Mouse (Mus musculus) megakaryocyte progenitor cell, adult 5-6 weeks (primary cell): ENCODE data around the gene Gnb1l. TPM values are rescaled to one million over a fixed set of nuclear protein-coding genes. Genes with fewer than 3 reads are reported as not detected.
A peak's percentile ranks its signal among the peaks of the same experiment; 100 is the strongest.

ENCODE experiments used
- ATAC-seq: replicated peaks from 2 replicates; pipeline ENCODE4 v1.8.0; 2016; ENCODE audit warnings: mild to moderate bottlenecking, moderate TSS enrichment, inconsistent platforms; ENCODE audit not compliant: poor library complexity
- total RNA-seq, 2 experiments: library from RNA; stranded (forward) in 1 of 2; stranded (reverse) in 1 of 2; fragments of 157-497, 149-512 nt in 1 of 2; fragments of 200-1000 nt in 1 of 2; gene quantifications; 2 replicates each; pipeline versions ENCODE4 v1.2.3 to v1.2.4; 2015 to 2017

Gene Gnb1l
- total RNA-seq, 2 experiments from 2014 or later: 2.4 to 7.3 TPM

GRCm38 (mm10) chr16:18543151-18543829 lies 44.8 kb downstream of the Gnb1l start:
- ATAC-seq: no peak

- ATAC-seq: no peak
These were observed 49.4 kb downstream of the Gnb1l start for GRCm38 (mm10) chr16:18547891-18548290.

DNA sequence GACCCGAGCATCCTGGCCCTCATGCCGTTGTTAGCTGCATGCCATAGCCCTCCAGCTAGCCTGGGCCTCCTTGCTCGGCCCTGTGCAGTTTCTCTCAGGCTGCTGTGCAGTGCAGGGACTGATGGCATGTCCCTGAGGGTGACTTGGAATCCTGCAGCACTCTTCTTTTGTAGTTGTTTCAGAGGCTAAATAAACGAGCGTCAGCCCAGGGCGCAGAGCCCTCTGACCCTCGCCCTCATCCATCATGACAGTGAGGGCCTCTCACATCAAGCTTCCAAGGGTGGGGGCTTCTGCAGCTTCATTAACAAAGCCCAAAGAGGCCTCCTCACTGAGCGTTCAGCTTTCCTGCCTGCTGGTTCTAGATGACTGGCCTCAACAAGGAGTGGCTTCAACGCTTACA lies 53.1 kb downstream of the Gnb1l start:
- no peak for ATAC-seq

DNA sequence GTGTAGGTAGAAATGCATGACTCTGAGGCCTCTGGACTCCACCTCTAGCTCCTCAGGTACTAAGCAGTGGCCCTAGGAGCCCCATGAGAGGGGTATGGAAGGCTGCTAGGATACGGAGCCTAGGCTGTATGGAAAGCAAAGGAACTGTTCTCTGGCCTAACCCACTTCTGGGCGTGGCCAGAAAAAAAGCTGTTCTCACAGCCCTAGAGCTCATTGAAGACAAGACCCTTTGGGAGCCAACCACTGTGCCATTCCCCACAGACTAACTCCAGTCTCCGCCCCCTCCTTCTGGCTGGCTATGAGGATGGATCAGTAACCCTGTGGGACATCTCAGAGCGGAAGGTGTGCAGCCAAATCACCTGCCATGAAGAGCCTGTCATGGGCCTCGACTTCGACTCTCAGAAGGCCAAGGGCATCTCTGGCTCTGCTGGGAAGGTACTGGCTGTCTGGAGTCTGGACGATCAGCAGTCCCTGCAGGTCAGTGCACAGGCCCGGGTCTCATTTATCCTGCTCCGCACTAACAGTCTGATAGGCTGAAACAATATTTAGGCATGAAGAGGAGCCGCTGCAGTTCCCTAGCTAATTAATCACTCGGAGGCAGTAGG lies 53.7 kb downstream of the Gnb1l start:
- no peak for ATAC-seq

DNA sequence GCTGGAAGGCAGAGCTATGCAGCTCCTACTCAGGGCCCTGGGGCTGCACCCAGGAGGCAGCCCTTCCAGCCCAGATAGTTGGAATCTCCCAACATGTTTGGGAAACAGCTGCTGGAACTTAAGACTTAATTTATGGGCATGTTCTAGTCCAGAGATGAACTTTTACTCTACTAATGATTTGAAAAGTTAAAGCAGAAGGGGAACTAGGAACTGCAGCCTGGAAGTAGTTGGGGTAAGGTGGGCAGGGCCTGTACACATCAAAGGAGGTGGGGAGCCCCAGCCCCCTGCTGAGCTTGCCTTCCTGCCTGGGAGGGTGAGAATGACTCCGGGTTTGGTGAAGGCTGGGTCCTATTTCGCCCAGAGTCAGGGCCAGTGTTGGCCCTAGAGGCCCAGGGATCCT lies 56.2 kb downstream of the Gnb1l start:
- no peak for ATAC-seq

DNA sequence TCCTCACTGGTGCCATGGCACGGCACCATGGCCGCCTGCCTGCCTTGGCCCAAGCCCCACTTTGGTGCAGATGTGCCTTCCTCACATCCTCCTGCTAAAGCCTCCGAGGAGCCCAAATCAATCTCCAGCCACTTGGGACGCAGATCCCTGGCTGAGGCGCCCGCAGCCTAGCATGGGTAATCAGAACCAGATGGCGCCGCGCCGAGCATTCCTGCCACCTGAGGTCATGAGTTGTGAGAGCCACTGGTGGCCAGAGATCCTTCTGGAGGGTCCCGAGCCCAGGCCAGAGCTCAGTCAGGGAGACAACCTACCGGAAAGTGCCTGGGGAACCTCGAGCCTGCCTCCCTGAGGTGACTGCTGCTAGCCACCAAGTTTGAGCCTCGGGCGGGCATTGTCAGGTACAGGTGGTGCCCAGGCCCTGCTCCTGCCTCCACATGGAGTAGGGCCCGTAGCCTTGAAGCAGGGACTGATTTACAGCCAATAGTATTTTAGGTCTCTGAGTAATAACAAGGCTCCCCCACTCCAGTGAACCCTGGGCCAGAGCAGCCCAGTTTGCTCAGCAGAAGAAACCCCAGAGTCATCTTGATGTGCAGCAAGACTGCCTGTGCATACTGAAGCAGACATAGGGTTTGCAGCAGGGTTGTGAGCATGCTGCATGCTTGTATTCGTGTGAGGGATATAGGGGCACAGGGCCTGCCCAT lies 56.9 kb downstream of the Gnb1l start:
- ATAC-seq: no peak

- ATAC-seq: no peak
These were observed 57.9 kb downstream of the Gnb1l start for GRCm38 (mm10) chr16:18556461-18556860.

DNA sequence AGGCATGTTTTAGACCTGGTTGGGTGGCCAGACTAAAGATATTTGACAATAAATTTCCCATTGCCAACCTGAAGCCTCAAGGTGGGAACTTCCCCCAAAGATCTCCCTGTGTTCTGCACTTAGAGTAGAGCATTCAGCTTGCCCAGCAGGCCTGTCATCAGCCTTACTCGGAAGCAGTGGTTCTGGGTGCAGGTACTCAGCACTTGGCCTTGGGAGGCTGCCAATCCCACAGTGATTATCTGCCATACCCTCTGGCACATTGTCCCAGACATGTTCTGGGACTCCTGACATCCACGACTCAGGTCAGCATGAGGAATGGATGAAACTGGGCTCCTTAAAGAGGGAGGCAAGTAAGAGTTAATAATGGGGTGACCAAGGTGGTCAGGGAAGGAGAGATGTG lies 66.0 kb downstream of the Gnb1l start:
- no peak for ATAC-seq

GRCm38 (mm10) chr16:18568599-18568998 lies 70.1 kb downstream of the Gnb1l start:
- no peak for ATAC-seq

DNA sequence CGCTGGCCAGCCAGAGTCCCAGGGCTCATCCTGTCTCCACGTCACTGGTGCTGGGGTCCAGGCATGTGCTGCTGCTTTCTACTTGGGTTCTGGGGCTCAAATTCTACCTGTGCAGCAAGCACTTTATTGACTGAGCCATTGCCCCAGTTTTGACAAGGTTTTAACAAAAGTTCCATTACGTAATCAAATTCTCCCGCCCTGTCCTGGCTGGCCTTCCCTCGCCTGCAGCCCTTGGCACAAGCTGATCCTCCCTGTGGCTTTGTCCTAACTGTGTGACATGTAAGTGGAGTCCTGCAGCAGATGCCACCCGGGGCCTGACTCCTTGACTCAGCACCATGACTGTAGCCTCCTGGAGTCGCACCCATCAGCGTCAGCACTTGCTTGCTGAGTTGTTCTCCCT lies 75.7 kb downstream of the Gnb1l start:
- ATAC-seq: no peak

DNA sequence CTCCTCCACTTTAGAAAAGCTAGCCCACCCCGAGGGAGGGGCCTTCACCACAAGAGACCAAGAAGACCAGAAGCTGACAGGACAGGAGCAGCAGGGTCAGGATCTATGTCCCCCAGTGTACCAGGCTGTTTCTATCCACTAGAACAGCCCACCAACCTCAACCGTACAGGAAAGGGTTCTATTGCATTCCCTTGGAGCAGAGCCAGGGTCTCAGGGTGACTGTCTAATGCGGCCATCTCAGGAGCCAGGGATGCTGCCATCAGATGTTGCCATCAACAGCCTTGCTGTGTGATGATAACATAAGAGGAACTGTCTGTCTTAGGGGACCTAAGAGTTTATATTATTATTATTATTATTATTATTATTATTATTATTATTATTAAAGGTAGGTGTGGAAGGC lies 78.6 kb downstream of the Gnb1l start:
- ATAC-seq: no peak

- peak; percentile 57 for ATAC-seq
These were observed 79.2 kb downstream of the Gnb1l start for GRCm38 (mm10) chr16:18577599-18578160.

GRCm38 (mm10) chr16:18580389-18580788 lies 81.9 kb downstream of the Gnb1l start:
- ATAC-seq: no peak

- no peak for ATAC-seq
These were observed 82.6 kb downstream of the Gnb1l start for GRCm38 (mm10) chr16:18581050-18581622.

DNA sequence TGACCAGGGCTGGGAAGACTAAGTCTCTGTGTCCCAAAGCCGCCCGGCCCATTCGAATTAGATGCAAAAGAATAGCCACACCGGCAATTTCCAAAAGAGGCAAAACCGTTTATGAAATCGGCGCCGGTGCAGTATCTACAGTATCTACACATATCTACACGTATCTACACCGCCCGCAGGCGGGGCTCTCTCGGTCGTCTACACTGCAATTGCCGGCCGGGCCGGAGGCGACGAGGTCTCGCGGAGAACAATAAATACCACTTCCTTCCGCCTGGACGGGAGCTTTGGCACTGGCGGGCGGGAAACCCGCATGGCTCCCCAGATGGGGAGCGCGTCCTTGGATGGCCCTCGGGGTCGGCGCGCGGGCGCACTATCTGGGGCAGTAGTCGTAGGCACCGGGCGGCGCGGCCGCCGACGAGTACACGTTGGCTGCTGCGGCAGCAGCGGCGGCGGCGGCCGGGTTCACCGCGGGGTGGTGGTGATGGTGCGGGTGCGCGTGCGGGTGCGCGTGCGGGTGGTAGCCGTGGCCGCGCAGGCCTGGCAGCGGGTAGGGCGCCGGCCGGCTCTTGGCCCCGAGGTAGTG lies 83.2 kb downstream of the Gnb1l start:
- ATAC-seq: 0 out of 2 replicates have a peak, but pooled peaks have one; percentile 8

- ATAC-seq: no peak
These were observed 84.1 kb downstream of the Gnb1l start for GRCm38 (mm10) chr16:18582426-18583148.

DNA sequence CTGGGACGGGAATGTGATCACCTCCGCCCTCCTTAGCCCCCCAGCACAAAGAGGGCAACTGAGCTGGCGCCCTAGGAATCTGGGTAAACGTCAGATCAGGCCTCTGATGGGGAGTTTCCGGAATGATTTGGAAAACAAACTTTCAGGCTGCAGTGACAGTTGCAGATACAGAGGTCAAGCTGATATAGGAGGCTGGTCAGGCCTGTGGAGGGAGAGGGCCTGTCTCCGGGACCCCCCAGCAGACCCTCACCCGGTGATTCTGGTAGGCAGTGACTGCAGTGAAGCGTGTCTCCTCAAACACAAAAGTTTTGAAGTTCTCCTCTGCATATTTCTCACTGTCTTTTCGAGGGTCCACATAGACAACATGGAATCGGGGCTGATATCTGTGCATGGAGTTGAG lies 84.7 kb downstream of the Gnb1l start:
- no peak for ATAC-seq

- no peak for ATAC-seq
These were observed 85.3 kb downstream of the Gnb1l start for GRCm38 (mm10) chr16:18583673-18584357.

GRCm38 (mm10) chr16:18584901-18585510 lies 86.5 kb downstream of the Gnb1l start:
- no peak for ATAC-seq
